Mouse (Mus musculus) stomach, embryonic 14.5 days (tissue): ENCODE results near the gene Fam196b. TPM values are rescaled to one million over a fixed set of nuclear protein-coding genes. Genes with fewer than 3 reads are reported as not detected.

ENCODE experiments used
- ATAC-seq: fragments of 200-750 bp; cut with Nextera tagmentation; 2 replicates; pipeline ENCODE4 v1.8.0; 2017; ENCODE audit warnings: low read depth, moderate TSS enrichment; ENCODE audit not compliant: insufficient number of reproducible peaks, insufficient read depth, low FRiP score
- H3K27ac ChIP-seq: fragments of 300-500 bp; sonication (generic); 2 replicates; pipeline ENCODE4 v1.5.1; 2014; ENCODE audit warnings: mild to moderate bottlenecking, low read length, moderate library complexity, mixed read lengths
- H3K27me3 ChIP-seq: fragments of 300-500 bp; sonication (generic); 2 replicates; pipeline ENCODE4 v1.6.1; 2014; ENCODE audit warnings: low read length, control low read depth, mixed read lengths; ENCODE audit not compliant: control insufficient read depth, insufficient read depth
- H3K36me3 ChIP-seq: fragments of 300-500 bp; sonication (generic); 2 replicates; pipeline ENCODE4 v1.6.1; 2014; ENCODE audit warnings: mild to moderate bottlenecking, control low read depth, low read length, moderate library complexity, mixed read lengths; ENCODE audit not compliant: control insufficient read depth, insufficient read depth
- H3K4me1 ChIP-seq: fragments of 300-500 bp; sonication (generic); 2 replicates; pipeline ENCODE4 v1.6.1; 2014; ENCODE audit warnings: low read length, control low read depth, mixed read lengths; ENCODE audit not compliant: control insufficient read depth, insufficient read depth
- H3K4me2 ChIP-seq: fragments of 300-500 bp; sonication (generic); replicated peaks from 2 replicates; pipeline ENCODE4 v1.6.1; 2014; ENCODE audit warnings: low read depth, low read length, control low read depth
- H3K4me3 ChIP-seq: fragments of 300-500 bp; sonication (generic); 2 replicates; pipeline ENCODE4 v1.5.1; 2014; ENCODE audit warnings: low read depth, low read length, control low read depth
- H3K9ac ChIP-seq: fragments of 300-500 bp; sonication (generic); replicated peaks from 2 replicates; pipeline ENCODE4 v1.6.1; 2014; ENCODE audit warnings: low read depth, mild to moderate bottlenecking, control low read depth, low read length, moderate library complexity, mixed read lengths
- H3K9me3 ChIP-seq: fragments of 300-500 bp; sonication (generic); 2 replicates; pipeline ENCODE4 v1.6.1; 2016; ENCODE audit warnings: low read depth, low read length, control low read depth; ENCODE audit not compliant: control insufficient read depth
- WGBS: fragments of 180-500 bp; shearing (Covaris S2); extraction: QIAGEN DNeasy Blood & Tissue Kit; methylation state at CpG from one replicate; pipeline ENCODE4 v1.1.7; 2014; 5-methylcytosine and 5-hydroxymethylcytosine counted together
- polyA plus RNA-seq: library from polyadenylated mRNA; unstranded; fragments of >200 nt; fragmentation: Nextera tagmentation; extraction: Ambion mirVana; gene quantifications from 2 replicates; pipeline ENCODE4 v1.2.1, GENCODE M21; 2014

Fam196b gene
- polyA plus RNA-seq, 1 experiment from 2014 or later = 0.04 TPM

DNA sequence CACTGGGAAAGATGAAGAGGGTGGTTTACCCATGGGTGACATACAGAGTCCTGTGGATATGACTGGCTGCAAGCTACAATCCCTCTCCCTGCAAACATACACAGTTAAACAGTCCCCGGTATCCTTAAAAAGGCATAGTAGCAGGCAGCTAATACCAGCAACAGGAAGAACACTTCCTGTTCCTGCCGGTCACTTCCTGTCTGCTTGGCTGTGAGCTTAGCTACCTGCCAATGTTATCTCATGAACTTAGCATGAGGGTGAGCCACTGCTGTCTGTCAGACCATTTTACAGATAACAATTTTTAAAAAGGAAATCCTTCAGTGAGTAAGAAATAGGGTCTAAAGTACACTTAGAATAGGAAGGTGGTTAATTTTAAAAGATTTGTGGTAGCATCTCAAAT lies 83.9 kb downstream of the Fam196b start:
- Histone ChIP-seq H3K36me3 (no peaks in the 10 kb centered on the region), H3K4me3 (no peak overlapping the region), H3K27ac (no peak overlapping the region), H3K9me3 (no peaks in the 10 kb centered on the region), H3K4me1 (no peaks in the 10 kb centered on the region), H3K9ac (no peak overlapping the region), H3K27me3 (no peaks in the 10 kb centered on the region), H3K4me2 (no peak overlapping the region)
- ATAC-seq = no peak
- 86% methylated on average over 2 of the region's 2 CpGs for WGBS

DNA sequence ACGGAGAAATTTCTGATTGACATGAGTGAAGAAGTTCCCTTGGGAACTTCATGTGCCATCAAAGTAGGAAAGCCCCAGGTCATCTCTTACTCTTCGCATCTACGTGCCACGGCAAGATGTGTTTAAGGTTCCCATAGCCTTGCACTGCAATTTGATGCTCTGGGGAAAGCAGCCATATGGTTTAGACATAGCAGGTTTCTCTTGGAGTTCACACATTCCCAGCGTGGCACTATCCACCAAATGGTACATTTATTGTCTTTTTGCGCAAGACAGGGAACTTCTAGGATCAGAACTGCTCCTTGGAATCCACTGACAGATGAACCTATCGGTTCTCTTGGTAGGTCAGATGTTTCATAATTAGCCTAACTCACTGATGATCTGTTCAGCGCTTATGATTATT lies 86.7 kb downstream of the Fam196b start:
- no peak for ATAC-seq
- Histone ChIP-seq H3K4me2 (no peak overlapping the region), H3K27me3 (no peaks in the 10 kb centered on the region), H3K9me3 (no peaks in the 10 kb centered on the region), H3K9ac (no peak overlapping the region), H3K4me1 (0 out of 2 replicates have a peak, but pooled peaks cover 4% of the 10 kb centered on the region), H3K27ac (no peak overlapping the region), H3K4me3 (no peak overlapping the region), H3K36me3 (no peaks in the 10 kb centered on the region)
- 90% methylated on average over 8 of the region's 8 CpGs for WGBS

DNA sequence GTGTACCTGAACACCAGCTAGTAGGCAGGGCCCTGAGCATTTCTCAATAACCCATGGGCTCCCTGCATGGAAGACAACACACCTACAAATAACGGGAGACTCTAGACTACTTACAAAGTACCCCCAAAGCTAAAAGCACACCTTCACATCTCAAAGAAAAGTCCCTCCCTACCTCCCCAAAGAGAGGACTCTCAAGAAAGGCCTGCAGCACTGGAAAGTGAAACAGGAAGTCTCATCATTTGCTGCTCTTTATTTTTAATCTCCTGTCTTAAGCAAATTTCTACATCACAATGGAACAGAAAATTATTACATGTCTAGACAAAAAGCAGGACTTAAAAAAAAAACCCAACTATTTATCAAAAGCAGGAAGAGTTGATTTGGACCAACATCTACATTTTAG lies 90.7 kb downstream of the Fam196b start:
- no peaks in the 10 kb centered on the region for H3K27me3 ChIP-seq
- WGBS = 73% methylated on average over 1 of the region's 1 CpGs
- H3K4me2 ChIP-seq = no peak overlapping the region
- H3K9ac ChIP-seq = no peak overlapping the region
- no peak overlapping the region for H3K4me3 ChIP-seq
- H3K9me3 ChIP-seq = no peaks in the 10 kb centered on the region
- no peaks in the 10 kb centered on the region for H3K36me3 ChIP-seq
- 0 out of 2 replicates have a peak, but pooled peaks cover 4% of the 10 kb centered on the region for H3K4me1 ChIP-seq
- ATAC-seq = no peak
- H3K27ac ChIP-seq = no peak overlapping the region

DNA sequence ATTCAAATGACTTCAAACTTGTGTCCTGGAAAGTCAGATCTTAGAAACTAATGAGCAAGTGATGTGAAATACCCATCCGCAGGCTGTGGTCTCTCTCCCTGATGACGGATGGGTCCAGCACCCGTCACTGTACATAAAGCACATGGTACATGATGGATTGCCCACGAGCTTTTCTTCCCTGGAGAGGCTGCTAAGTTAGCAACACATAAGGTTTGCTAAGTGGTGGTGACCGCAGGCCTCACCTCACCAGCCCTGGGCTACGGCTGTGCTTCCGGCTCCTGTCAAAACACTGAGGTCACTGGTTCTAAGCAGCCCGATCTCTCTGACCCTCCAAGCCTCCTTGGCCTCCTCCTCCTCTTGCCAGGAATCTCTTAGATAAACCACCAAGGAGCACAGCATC lies 91.7 kb downstream of the Fam196b start:
- ATAC-seq = no peak
- Histone ChIP-seq H3K4me2 (no peak overlapping the region), H3K9ac (no peak overlapping the region), H3K4me1 (0 out of 2 replicates have a peak, but pooled peaks cover 4% of the 10 kb centered on the region), H3K4me3 (no peak overlapping the region), H3K27me3 (no peaks in the 10 kb centered on the region), H3K27ac (no peak overlapping the region), H3K9me3 (no peaks in the 10 kb centered on the region), H3K36me3 (no peaks in the 10 kb centered on the region)
- 23% methylated on average over 8 of the region's 8 CpGs for WGBS

DNA sequence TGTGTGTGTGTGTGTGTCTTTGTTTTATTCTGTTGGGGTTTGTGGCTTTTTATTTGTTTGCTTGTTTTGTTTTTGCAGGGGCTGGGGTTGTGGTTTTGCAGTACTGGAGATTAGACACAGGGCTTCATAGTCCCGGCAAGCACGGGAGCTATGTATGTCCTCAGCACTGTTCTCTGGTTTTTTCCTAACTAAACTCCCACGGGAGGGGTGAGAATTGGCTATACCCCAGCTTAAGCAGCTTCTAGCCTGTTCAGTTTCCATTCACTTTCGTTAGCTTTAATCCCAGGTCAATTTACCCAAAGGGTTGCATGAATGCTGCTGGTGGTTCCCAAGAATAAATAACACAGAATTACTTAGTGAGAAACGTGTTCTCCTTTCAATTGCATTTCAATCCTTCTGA lies 92.2 kb downstream of the Fam196b start:
- no peak overlapping the region for H3K4me2 ChIP-seq
- no peak overlapping the region for H3K4me3 ChIP-seq
- ATAC-seq = no peak
- no peak overlapping the region for H3K9ac ChIP-seq
- WGBS = 46% methylated on average over 5 of the region's 5 CpGs
- H3K4me1 ChIP-seq = 0 out of 2 replicates have a peak, but pooled peaks cover 4% of the 10 kb centered on the region
- no peak overlapping the region for H3K27ac ChIP-seq
- no peaks in the 10 kb centered on the region for H3K9me3 ChIP-seq
- H3K27me3 ChIP-seq = no peaks in the 10 kb centered on the region
- H3K36me3 ChIP-seq = no peaks in the 10 kb centered on the region

DNA sequence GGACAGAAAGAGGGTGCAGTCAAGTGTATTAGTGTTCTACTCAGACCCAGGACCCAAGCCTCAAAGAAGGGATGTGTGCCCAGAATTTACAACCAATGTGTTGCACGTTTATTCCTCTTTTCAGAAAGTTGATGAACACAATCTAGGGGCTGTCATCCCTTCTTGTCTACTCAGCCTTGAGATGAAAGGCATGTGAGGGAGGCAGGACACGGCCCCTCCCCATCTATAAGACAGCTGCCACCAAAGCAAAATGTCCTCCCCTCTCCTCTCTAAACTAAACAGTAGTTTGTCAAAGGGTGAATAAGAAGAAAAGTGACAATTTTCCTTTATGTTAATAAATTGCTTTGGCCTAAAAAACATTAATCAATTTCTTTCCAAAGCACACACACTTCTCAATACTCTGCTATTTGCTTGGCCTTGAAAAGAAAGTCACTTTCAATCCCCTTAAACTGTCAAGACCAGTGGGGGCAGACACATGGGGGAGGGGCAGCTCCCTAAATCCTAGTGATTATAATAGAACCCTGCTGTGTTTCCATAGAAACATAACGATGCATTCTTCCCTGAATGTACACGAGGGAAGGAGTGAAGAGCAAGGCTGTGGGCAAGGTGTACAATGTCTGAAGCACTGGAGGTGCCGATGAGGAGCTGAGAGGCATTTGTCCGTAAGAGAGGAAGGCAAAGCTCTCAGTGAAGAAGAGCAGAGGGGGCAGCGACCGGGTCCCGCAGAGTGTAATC lies 101.4 kb downstream of the Fam196b start:
- Histone ChIP-seq H3K36me3 (no peaks in the 10 kb centered on the region), H3K27ac (no peak overlapping the region), H3K9me3 (no peaks in the 10 kb centered on the region), H3K27me3 (no peaks in the 10 kb centered on the region), H3K4me2 (no peak overlapping the region), H3K9ac (no peak overlapping the region), H3K4me1 (no peaks in the 10 kb centered on the region), H3K4me3 (no peak overlapping the region)
- WGBS = 41% methylated on average over 9 of the region's 9 CpGs
- ATAC-seq = no peak

DNA sequence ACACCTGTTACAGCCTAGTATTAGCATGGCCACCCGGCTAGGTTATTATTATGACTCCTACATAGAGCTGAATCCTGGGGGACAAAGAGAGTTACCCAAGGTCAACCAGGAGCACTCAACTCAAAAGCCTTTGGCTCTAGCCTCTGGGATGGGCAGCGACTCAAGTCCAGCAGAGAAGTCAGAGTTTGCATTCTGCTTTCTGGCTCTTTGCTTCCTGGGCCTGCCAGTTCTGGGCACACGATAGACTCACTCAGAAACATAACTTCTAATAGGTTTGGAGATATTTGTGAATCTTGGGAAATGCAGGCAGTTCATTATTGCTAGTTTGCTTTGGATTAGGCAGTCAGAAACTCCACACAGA lies 102.0 kb downstream of the Fam196b start:
- WGBS = 61% methylated on average over 3 of the region's 3 CpGs
- H3K27me3 ChIP-seq = no peaks in the 10 kb centered on the region
- no peak overlapping the region for H3K9ac ChIP-seq
- H3K4me1 ChIP-seq = no peaks in the 10 kb centered on the region
- H3K4me2 ChIP-seq = no peak overlapping the region
- H3K27ac ChIP-seq = no peak overlapping the region
- H3K4me3 ChIP-seq = no peak overlapping the region
- no peaks in the 10 kb centered on the region for H3K9me3 ChIP-seq
- no peak for ATAC-seq
- no peaks in the 10 kb centered on the region for H3K36me3 ChIP-seq

DNA sequence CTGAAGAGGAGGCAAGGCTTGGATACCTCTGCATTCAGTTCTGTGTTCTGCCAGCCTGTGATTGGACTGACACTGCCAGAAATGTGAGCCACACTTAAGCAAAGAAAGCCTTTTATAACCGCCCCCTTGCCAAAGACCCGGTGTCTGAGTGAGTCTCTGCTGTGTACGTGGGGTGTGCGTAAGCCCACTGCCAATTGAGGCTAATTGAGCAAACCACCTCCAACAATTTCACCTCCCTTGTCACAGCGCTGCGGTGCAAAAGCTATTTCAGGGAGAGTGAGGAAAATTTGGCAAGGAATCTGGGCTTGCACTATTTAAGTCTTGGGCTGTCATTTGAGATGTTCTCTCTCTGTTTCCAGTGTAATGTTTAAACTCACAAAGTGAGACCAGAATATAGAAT lies 106.4 kb downstream of the Fam196b start:
- H3K9ac ChIP-seq = no peak overlapping the region
- no peaks in the 10 kb centered on the region for H3K9me3 ChIP-seq
- no peak overlapping the region for H3K4me3 ChIP-seq
- ATAC-seq = no peak
- H3K4me2 ChIP-seq = no peak overlapping the region
- H3K4me1 ChIP-seq = no peaks in the 10 kb centered on the region
- no peak overlapping the region for H3K27ac ChIP-seq
- H3K36me3 ChIP-seq = no peaks in the 10 kb centered on the region
- WGBS = 52% methylated on average over 6 of the region's 6 CpGs
- H3K27me3 ChIP-seq = no peaks in the 10 kb centered on the region

DNA sequence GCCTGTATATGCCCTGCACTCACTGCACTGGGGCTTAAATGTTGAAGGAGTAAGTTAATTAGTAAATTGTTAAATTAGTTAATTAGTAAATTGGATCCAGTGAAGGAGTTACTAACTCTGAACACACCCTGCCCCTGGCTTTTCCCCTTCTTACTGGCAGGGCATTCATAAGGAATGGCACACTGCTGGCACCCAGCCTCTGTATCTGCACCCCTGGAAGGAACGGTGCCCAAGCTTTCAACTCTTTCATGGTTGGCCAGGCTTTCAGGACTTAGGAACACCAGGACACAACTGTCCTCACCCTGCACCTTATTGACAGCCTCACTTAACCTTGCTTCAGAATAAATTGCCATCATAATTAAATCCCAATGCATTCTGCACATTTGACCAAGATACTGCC lies 109.9 kb downstream of the Fam196b start:
- 89% methylated on average over 1 of the region's 1 CpGs for WGBS
- H3K4me3 ChIP-seq = no peak overlapping the region
- H3K27ac ChIP-seq = no peak overlapping the region
- no peaks in the 10 kb centered on the region for H3K36me3 ChIP-seq
- no peak overlapping the region for H3K4me2 ChIP-seq
- H3K4me1 ChIP-seq = no peaks in the 10 kb centered on the region
- ATAC-seq = no peak
- H3K9me3 ChIP-seq = no peaks in the 10 kb centered on the region
- H3K9ac ChIP-seq = no peak overlapping the region
- H3K27me3 ChIP-seq = no peaks in the 10 kb centered on the region
